Mouse (Mus musculus): Measurements from ENCODE around the gene Igll1. TPM values are rescaled to one million over a fixed set of nuclear protein-coding genes. Genes with fewer than 3 reads are reported as not detected.
A peak's percentile ranks its signal among the peaks of the same experiment; 100 is the strongest.
"Not testable (repeated sequence)": the region's sequence is repeated elsewhere in the genome, so short reads cannot be mapped to it uniquely, and the experiment has no call there.

Gene Igll1
- polyA plus RNA-seq, 1 experiment from 2014 or later = not detected

GRCm38 (mm10) chr16:16865696-16866561 lies 2.1 kb upstream of the Igll1 start:
- DNase-seq = peak; percentile 37
- Histone ChIP-seq H3K9ac (no peak overlapping the region), H3K27ac (ENCODE audit: low read depth) (peak overlapping the region; percentile 55), H3K27me3 (ENCODE audit: insufficient read depth, low read length) (no peaks in the 10 kb centered on the region), H3K4me1 (ENCODE audit: insufficient read depth) (no peaks in the 10 kb centered on the region), H3K9me3 (ENCODE audit: low read depth, low read length) (no peaks in the 10 kb centered on the region), H3K36me3 (ENCODE audit: insufficient read depth) (no peaks in the 10 kb centered on the region), H3K4me3 (ENCODE audit: low read depth, low read length) (no peak overlapping the region), H3K4me2 (no peak overlapping the region)
- WGBS = 37% methylated on average over 5 of the region's 5 CpGs
- no peak for TF ChIP-seq CTCF (IDR thresholded peaks at IDR 0.05; ENCODE audit: low read depth)
- no peak for ATAC-seq (ENCODE audit: insufficient read depth)

GRCm38 (mm10) chr16:16865217-16865616 lies 1.4 kb upstream of the Igll1 start:
- no peaks in the 10 kb centered on the region for H3K27me3 ChIP-seq (ENCODE audit: insufficient read depth, low read length)
- no peaks in the 10 kb centered on the region for H3K4me1 ChIP-seq (ENCODE audit: insufficient read depth)
- no peak overlapping the region for H3K9ac ChIP-seq
- H3K9me3 ChIP-seq (ENCODE audit: low read depth, low read length) = no peaks in the 10 kb centered on the region
- no peak overlapping the region for H3K4me2 ChIP-seq
- no peak for ATAC-seq (ENCODE audit: insufficient read depth)
- TF ChIP-seq CTCF (IDR thresholded peaks at IDR 0.05; ENCODE audit: low read depth) = no peak
- H3K27ac ChIP-seq (ENCODE audit: low read depth) = no peak overlapping the region
- H3K36me3 ChIP-seq (ENCODE audit: insufficient read depth) = no peaks in the 10 kb centered on the region
- no peak for DNase-seq
- no peak overlapping the region for H3K4me3 ChIP-seq (ENCODE audit: low read depth, low read length)

DNA sequence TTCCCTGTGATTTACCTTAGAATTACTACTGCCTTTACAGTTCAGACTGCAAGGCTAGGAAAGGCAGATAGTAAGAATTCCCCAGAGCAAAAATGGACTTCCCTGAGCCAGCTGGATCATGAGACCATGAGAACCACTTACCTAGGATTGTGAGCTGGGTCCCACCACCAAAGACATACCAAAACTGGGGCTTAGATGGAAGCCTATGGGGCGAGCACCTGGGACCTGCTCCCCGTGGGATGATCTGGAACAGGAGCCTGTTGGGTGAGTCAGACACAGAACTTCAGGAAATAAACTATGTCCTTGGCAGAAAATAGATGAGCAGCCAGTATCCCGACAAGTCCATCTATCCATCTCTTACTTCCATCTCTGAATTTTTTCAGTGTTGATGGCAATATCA lies 1.5 kb downstream of the Igll1 start:
- H3K36me3 ChIP-seq (ENCODE audit: insufficient read depth) = no peaks in the 10 kb centered on the region
- no peak for TF ChIP-seq CTCF (IDR thresholded peaks at IDR 0.05; ENCODE audit: low read depth)
- no peak for DNase-seq
- H3K4me1 ChIP-seq (ENCODE audit: insufficient read depth) = no peaks in the 10 kb centered on the region
- H3K4me3 ChIP-seq (ENCODE audit: low read depth, low read length) = no peak overlapping the region
- H3K27me3 ChIP-seq (ENCODE audit: insufficient read depth, low read length) = no peaks in the 10 kb centered on the region
- ATAC-seq (ENCODE audit: insufficient read depth) = no peak
- no peak overlapping the region for H3K4me2 ChIP-seq
- no peak overlapping the region for H3K27ac ChIP-seq (ENCODE audit: low read depth)
- H3K9ac ChIP-seq = no peak overlapping the region
- no peaks in the 10 kb centered on the region for H3K9me3 ChIP-seq (ENCODE audit: low read depth, low read length)
- 65% methylated on average over 3 of the region's 3 CpGs for whole genome bisulfite sequencing

DNA sequence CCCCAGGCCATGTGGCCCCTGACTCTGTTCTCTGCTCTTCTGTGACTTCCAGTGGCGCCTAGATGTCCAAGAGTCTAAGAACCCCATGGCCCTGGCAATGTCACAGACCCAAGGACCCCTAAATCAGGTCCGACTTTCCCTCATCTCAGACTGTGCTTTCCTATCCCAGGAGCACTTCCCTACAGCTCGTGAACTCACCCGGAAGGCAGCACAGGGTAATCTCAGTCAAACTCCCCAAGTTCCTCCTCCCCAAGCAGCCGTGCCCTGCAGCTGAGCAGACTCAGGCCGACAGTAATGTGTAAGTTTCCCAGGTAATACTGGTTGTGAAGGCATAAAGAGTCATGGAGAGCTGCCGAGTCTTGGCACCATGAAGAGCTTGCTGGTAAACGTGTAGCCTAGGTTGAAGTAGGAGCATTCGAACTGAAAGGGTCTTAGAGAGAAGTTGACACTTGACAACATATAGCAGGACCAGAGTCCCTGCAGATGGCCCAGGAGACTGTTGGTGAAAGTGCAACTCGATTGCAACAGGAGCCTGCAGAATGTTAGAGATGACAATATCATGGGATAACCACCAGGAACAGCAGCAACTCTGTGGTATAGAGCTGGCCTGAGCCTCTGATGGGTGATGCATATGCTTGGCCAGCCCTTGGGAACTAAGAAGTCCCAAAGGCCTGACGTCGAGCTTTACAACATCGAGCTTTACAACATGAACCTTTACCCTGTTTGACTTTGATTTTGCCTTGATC lies 6.9 kb downstream of the Igll1 start:
- Histone ChIP-seq H3K9me3 (ENCODE audit: low read depth, low read length) (no peaks in the 10 kb centered on the region), H3K9ac (no peak overlapping the region), H3K36me3 (ENCODE audit: insufficient read depth) (no peaks in the 10 kb centered on the region), H3K4me2 (no peak overlapping the region), H3K27ac (ENCODE audit: low read depth) (no peak overlapping the region), H3K4me1 (ENCODE audit: insufficient read depth) (no peaks in the 10 kb centered on the region), H3K27me3 (ENCODE audit: insufficient read depth, low read length) (no peaks in the 10 kb centered on the region), H3K4me3 (ENCODE audit: low read depth, low read length) (no peak overlapping the region)
- no peak for DNase-seq
- WGBS = 71% methylated on average over 13 of the region's 13 CpGs
- no peak for ATAC-seq (ENCODE audit: insufficient read depth)
- no peak for TF ChIP-seq CTCF (IDR thresholded peaks at IDR 0.05; ENCODE audit: low read depth)

DNA sequence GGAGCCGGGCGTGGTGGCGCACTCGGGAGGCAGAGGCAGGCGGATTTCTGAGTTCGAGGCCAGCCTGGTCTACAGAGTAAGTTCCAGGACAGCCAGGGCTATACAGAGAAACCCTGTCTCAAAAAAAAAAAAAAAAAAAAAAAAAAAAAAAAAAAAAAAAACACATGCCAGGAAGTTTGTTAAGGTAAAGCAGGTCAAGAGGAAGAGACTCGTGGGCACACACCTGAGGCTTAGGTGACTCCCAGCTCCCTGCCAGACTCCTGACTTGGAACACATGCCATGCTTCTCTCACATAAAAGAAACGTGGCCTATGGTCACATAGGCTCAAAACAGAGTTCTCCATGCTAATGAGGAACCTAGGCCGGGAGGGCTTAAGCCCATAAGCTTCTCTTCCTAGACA lies 7.7 kb downstream of the Igll1 start:
- not testable (repeated sequence) for H3K4me3 ChIP-seq (ENCODE audit: low read depth, low read length); ATAC-seq (ENCODE audit: insufficient read depth)
- 80% methylated on average over 9 of the region's 9 CpGs for WGBS

GRCm38 (mm10) chr16:16855541-16855940 lies 8.2 kb downstream of the Igll1 start:
- DNase-seq (no peak), ATAC-seq (ENCODE audit: insufficient read depth) (no peak)
- no peak for TF ChIP-seq CTCF (IDR thresholded peaks at IDR 0.05; ENCODE audit: low read depth)
- no peak overlapping the region for H3K27ac ChIP-seq (ENCODE audit: low read depth)
- H3K4me1 ChIP-seq (ENCODE audit: insufficient read depth) = no peaks in the 10 kb centered on the region
- 90% methylated on average over 1 of the region's 1 CpGs for WGBS
- H3K4me2 ChIP-seq = no peak overlapping the region
- H3K36me3 ChIP-seq (ENCODE audit: insufficient read depth) = no peaks in the 10 kb centered on the region
- H3K9ac ChIP-seq = no peak overlapping the region
- H3K4me3 ChIP-seq (ENCODE audit: low read depth, low read length) = no peak overlapping the region
- H3K27me3 ChIP-seq (ENCODE audit: insufficient read depth, low read length) = no peaks in the 10 kb centered on the region
- no peaks in the 10 kb centered on the region for H3K9me3 ChIP-seq (ENCODE audit: low read depth, low read length)

More for the DNA sequence above, 7.7 kb downstream of the Igll1 start:
- not testable (repeated sequence) for DNase-seq; H3K9ac ChIP-seq; H3K4me1 ChIP-seq (ENCODE audit: insufficient read depth); H3K27ac ChIP-seq (ENCODE audit: low read depth); H3K27me3 ChIP-seq (ENCODE audit: insufficient read depth, low read length); H3K9me3 ChIP-seq (ENCODE audit: low read depth, low read length); H3K36me3 ChIP-seq (ENCODE audit: insufficient read depth); H3K4me2 ChIP-seq

DNA sequence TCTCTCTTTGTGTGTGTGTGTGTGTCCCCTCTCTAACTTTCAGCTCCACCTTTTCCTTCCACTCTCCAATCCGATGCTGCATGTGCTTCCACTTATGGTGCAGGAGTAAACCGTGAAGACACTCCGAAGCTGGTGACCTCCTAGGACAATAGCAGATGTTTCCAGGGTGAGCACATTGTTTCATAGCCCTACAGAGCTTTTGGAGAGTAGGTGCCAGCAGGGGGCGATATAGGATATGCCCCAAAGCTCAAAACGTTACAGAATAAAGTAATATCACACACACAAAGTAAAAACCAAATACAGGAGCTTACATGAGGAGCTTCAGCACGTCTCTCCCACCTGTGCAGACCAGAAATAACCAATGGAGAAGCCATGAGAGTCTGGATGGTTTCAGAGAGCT lies 8.9 kb downstream of the Igll1 start:
- H3K27ac ChIP-seq (ENCODE audit: low read depth) = no peak overlapping the region
- H3K9me3 ChIP-seq (ENCODE audit: low read depth, low read length) = no peaks in the 10 kb centered on the region
- H3K36me3 ChIP-seq (ENCODE audit: insufficient read depth) = no peaks in the 10 kb centered on the region
- WGBS = 27% methylated on average over 6 of the region's 6 CpGs
- H3K4me2 ChIP-seq = no peak overlapping the region
- ATAC-seq (ENCODE audit: insufficient read depth) (no peak), DNase-seq (peak; percentile 74)
- no peak overlapping the region for H3K9ac ChIP-seq
- H3K27me3 ChIP-seq (ENCODE audit: insufficient read depth, low read length) = no peaks in the 10 kb centered on the region
- no peaks in the 10 kb centered on the region for H3K4me1 ChIP-seq (ENCODE audit: insufficient read depth)
- TF ChIP-seq CTCF (IDR thresholded peaks at IDR 0.05; ENCODE audit: low read depth) = peak; percentile 65
- no peak overlapping the region for H3K4me3 ChIP-seq (ENCODE audit: low read depth, low read length)

Data from lung, embryonic 14.5 days (tissue).